Mouse (Mus musculus) G1E (cell line): ENCODE results near the gene Ifitm2. TPM values are rescaled to one million over a fixed set of nuclear protein-coding genes. Genes with fewer than 3 reads are reported as not detected.

Source experiments
- ATAC-seq: 2 replicates; pipeline ENCODE4 v1.8.0; 2016; ENCODE audit warnings: mild to moderate bottlenecking; ENCODE audit not compliant: insufficient number of reproducible peaks, poor library complexity, low FRiP score, severe bottlenecking; ENCODE audit errors: extremely low read depth
- DNase-seq: peaks from one replicate; pipeline ENCODE4 v3.0.0; 2012; ENCODE audit warnings: low spot score
- H3K27me3 ChIP-seq: 2 replicates; pipeline ENCODE4 v1.6.1; 2012; ENCODE audit warnings: mild to moderate bottlenecking, low read length, inconsistent platforms; ENCODE audit not compliant: insufficient read depth
- H3K36me3 ChIP-seq: replicated peaks from 2 replicates; pipeline ENCODE3; 2012; ENCODE audit warnings: mild to moderate bottlenecking, inconsistent platforms
- H3K4me1 ChIP-seq: 2 replicates; pipeline ENCODE4 v1.6.1; 2012; ENCODE audit warnings: low read depth, low read length, inconsistent platforms, mixed read lengths; ENCODE audit not compliant: insufficient read depth
- H3K4me3 ChIP-seq: 2 replicates; pipeline ENCODE4 v1.5.1; 2012; ENCODE audit warnings: low read depth, mild to moderate bottlenecking, inconsistent platforms, low read length, moderate library complexity, mixed read lengths
- H3K9me3 ChIP-seq: replicated peaks from 2 replicates; pipeline ENCODE4 v1.6.1; 2012; ENCODE audit warnings: inconsistent platforms
- CTCF ChIP-seq: IDR thresholded peaks from 2 replicates; pipeline ENCODE4 v1.5.1; 2012; ENCODE audit warnings: low read depth, low read length, inconsistent platforms, mixed read lengths
- GATA1 ChIP-seq: IDR thresholded peaks from 2 replicates; pipeline ENCODE4 v1.6.1; 2012; ENCODE audit warnings: borderline replicate concordance, low read length, inconsistent platforms, mixed read lengths
- GATA2 ChIP-seq: IDR thresholded peaks from 2 replicates; pipeline ENCODE4 v1.6.1; 2012; ENCODE audit warnings: low read depth, low read length, inconsistent platforms, borderline replicate concordance
- POLR2AphosphoS5 ChIP-seq: IDR thresholded peaks from 2 replicates; pipeline ENCODE4 v1.6.1; 2012; ENCODE audit warnings: low read depth, low read length, inconsistent platforms; ENCODE audit not compliant: insufficient replicate concordance
- TAL1 ChIP-seq: conservative IDR thresholded peaks from 2 replicates; pipeline ENCODE4 v1.6.1; 2012; ENCODE audit warnings: low read depth, low read length, inconsistent platforms, mixed read lengths
- polyA plus RNA-seq: library from polyadenylated mRNA; stranded (reverse); fragments of >175 nt; gene quantifications from 2 replicates; pipeline ENCODE4 v1.2.3, GENCODE M21; 2012
- total RNA-seq, 2 experiments: library from RNA; stranded (forward) in 1 of 2; stranded (reverse) in 1 of 2; fragments of 200-1000 nt in 1 of 2; fragments of >200 nt in 1 of 2; fragmentation: Nextera tagmentation in 1 of 2; gene quantifications; 2 replicates each; pipeline ENCODE4 v1.2.3; 2014 to 2017

Gene Ifitm2
- total and polyA plus RNA-seq, 3 experiments: 161 to 256 (median 205) TPM

GRCm38 (mm10) chr7:140991117-140991689, 35.4 kb upstream of the Ifitm2 start:
- H3K27me3 ChIP-seq: peaks cover 20% of the 10 kb centered on the region
- H3K36me3 ChIP-seq: no peaks in the 10 kb centered on the region
- H3K4me1 ChIP-seq: no peaks in the 10 kb centered on the region
- DNase-seq (no peak), ATAC-seq (no peak)
- H3K9me3 ChIP-seq: no peaks in the 10 kb centered on the region
- no peak overlapping the region for H3K4me3 ChIP-seq
- TF ChIP-seq POLR2AphosphoS5 (no peak), TAL1 (no peak), GATA1 (no peak), GATA2 (no peak), CTCF (no peak)

- H3K4me3 ChIP-seq: no peak overlapping the region
- H3K9me3 ChIP-seq: 0 out of 2 replicates have a peak, but pooled peaks cover 2% of the 10 kb centered on the region
- H3K36me3 ChIP-seq: no peaks in the 10 kb centered on the region
- no peak for ATAC-seq
- no peak for DNase-seq
- H3K27me3 ChIP-seq: peaks cover 23% of the 10 kb centered on the region
- no peaks in the 10 kb centered on the region for H3K4me1 ChIP-seq
- TF ChIP-seq GATA2 (no peak), GATA1 (no peak), POLR2AphosphoS5 (no peak), TAL1 (no peak), CTCF (no peak)
Observed at GRCm38 (mm10) chr7:140990622-140991021, 34.8 kb upstream of the Ifitm2 start.

- Histone ChIP-seq H3K4me3 (no peak overlapping the region), H3K36me3 (no peaks in the 10 kb centered on the region), H3K27me3 (peaks cover 23% of the 10 kb centered on the region), H3K9me3 (0 out of 2 replicates have a peak, but pooled peaks cover 2% of the 10 kb centered on the region), H3K4me1 (no peaks in the 10 kb centered on the region)
- DNase-seq: no peak
- no peak for ATAC-seq
- TF ChIP-seq POLR2AphosphoS5 (no peak), CTCF (no peak), GATA2 (no peak), TAL1 (no peak)
Observed at GRCm38 (mm10) chr7:140990185-140990584, 34.4 kb upstream of the Ifitm2 start.

GRCm38 (mm10) chr7:140989022-140989421, 33.2 kb upstream of the Ifitm2 start:
- 0 out of 2 replicates have a peak, but pooled peaks cover 2% of the 10 kb centered on the region for H3K9me3 ChIP-seq
- H3K36me3 ChIP-seq: no peaks in the 10 kb centered on the region
- ATAC-seq (no peak), DNase-seq (no peak)
- no peak overlapping the region for H3K4me3 ChIP-seq
- H3K27me3 ChIP-seq: peaks cover 23% of the 10 kb centered on the region
- no peaks in the 10 kb centered on the region for H3K4me1 ChIP-seq
- no peak for TF ChIP-seq POLR2AphosphoS5
- TF ChIP-seq GATA1: no peak
- TF ChIP-seq GATA2: no peak
- TF ChIP-seq CTCF: no peak
- TF ChIP-seq TAL1: no peak

GRCm38 (mm10) chr7:140987182-140988138, 31.7 kb upstream of the Ifitm2 start:
- no peaks in the 10 kb centered on the region for H3K4me1 ChIP-seq
- peaks cover 30% of the 10 kb centered on the region for H3K27me3 ChIP-seq
- H3K9me3 ChIP-seq: 0 out of 2 replicates have a peak, but pooled peaks cover 2% of the 10 kb centered on the region
- no peak for DNase-seq
- no peaks in the 10 kb centered on the region for H3K36me3 ChIP-seq
- ATAC-seq: no peak
- TF ChIP-seq GATA1: no peak
- TF ChIP-seq CTCF: no peak
- no peak for TF ChIP-seq GATA2
- TF ChIP-seq TAL1: no peak
- TF ChIP-seq POLR2AphosphoS5: no peak
- H3K4me3 ChIP-seq: no peak overlapping the region

- Histone ChIP-seq H3K36me3 (no peaks in the 10 kb centered on the region), H3K4me1 (peaks cover 9% of the 10 kb centered on the region; the same call in 1 of the 2 replicates), H3K9me3 (0 out of 2 replicates have a peak, but pooled peaks cover 2% of the 10 kb centered on the region), H3K27me3 (peaks cover 24% of the 10 kb centered on the region), H3K4me3 (no peak overlapping the region)
- ATAC-seq: no peak
- DNase-seq: no peak
- TF ChIP-seq CTCF (no peak), POLR2AphosphoS5 (no peak), GATA2 (no peak), TAL1 (no peak), GATA1 (no peak)
Observed at GRCm38 (mm10) chr7:140982971-140983370, 27.2 kb upstream of the Ifitm2 start.
